Mouse (Mus musculus): ENCODE measurements around the gene Arhgef19. TPM values are rescaled to one million over a fixed set of nuclear protein-coding genes. Genes with fewer than 3 reads are reported as not detected.

The Arhgef19 gene
- not detected for polyA plus RNA-seq (2017; shearing (Covaris generic))

DNA sequence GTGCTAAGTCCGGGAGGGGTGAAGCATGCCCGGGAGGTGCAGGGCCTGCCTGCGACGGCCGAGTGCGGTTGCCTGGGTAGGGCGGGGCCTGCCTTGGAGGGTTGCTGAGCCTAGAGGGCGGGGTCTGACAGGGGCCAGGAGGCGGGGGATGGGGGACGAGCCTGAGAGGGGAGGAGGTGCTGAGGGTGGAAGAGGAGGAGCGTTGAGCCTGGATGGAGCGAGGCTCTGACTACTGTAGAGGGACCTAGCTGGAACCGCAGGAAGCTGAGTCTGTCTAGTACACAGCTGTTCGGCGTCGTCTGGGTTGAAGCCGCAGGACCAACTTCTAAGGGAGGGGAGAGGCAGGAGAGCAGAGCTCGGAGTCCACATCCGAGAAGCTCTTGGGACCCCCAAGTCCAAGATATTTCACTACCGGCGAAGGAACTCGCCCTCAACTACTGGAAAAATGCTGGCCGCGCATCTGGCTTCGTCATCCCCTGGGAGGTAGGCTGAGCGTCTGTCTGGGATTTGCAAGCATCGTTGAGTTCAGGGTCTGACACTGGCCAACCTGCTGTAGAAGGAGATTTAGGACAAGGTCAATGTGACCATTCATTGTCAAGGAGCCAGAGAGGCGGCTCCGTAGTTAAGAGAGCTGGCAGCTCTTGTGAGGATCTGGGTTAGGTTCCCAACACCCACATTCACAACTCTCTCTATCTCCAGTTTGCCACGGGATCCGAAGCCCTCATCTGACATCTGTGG, at the start of gene Arhgef19:
Gene Arhgef19, plus strand, starts transcription at position 112 of the 738 bp plus-strand sequence.

DNA sequence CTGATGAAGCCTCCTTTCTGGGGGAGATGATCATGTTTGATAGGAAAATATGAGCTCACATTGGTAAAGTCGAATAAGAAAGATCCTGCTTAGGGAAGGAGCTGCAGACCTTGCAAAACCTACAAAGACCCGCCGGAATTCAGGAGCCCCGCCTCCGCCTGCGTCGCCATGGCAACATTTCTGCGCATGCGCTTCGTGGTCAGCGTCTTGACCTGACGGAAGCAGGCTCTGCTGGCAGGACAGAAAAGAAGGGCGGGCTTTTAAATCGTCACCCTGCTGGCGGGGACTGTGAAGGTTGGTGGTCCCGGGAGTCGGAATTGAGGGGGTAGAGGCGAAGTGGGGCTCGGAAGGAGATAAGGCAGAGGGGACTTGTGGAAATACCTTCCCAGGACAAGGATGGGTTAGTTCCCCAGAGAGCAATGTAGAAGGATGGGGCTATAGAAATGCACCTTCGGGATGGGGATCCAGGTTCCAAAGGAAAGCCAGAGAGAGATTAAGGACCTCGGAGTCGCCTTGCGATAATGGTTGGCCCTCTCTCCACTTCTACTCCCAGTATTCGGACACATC, 25.4 kb upstream of the Arhgef19 start, which contains the start of gene Rsg1:
Gene Rsg1, plus strand, starts transcription at position 187 of the 567 bp plus-strand sequence.

DNA sequence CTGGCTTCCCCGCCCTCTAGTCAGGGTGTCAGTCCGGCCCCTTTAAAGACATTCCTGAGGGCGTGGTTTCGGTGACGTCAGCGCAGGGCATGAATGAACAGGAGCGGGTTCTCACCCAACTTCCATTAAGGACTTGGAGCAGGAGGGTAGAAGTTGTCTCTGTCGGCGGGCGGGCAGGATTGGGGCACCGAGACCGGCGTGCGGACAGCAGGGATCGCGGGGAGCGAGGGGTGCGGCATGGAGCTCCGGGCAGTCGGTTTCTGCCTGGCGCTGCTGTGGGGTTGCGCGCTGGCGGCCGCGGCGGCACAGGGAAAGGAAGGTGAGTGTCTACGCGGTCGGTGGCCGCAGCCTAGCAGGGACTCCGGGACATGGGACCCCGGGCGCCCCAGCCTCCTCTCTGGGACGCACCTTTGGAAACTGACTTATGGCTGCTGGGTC, 61.8 kb downstream of the Arhgef19 start, which contains the start of gene Epha2:
Gene Epha2, plus strand, starts transcription at position 125 of the 438 bp plus-strand sequence.

Other genes with a start within 250 kb of the Arhgef19 start
- not detected for gene Mfap2, start 229.1 kb upstream of the Arhgef19 start, polyA plus RNA-seq (2017; shearing (Covaris generic))
- gene Crocc, start 178.9 kb upstream of the Arhgef19 start, polyA plus RNA-seq (2017; shearing (Covaris generic)): 4.4 TPM
- 150 TPM for gene Necap2, start 161.1 kb upstream of the Arhgef19 start, polyA plus RNA-seq (2017; shearing (Covaris generic))
- gene Spata21, start 151.2 kb upstream of the Arhgef19 start, polyA plus RNA-seq (2017; shearing (Covaris generic)): 0.55 TPM
- gene Szrd1, start 99.7 kb upstream of the Arhgef19 start, polyA plus RNA-seq (2017; shearing (Covaris generic)): 69.7 TPM
- 31.4 TPM for gene Fbxo42, start 91.6 kb upstream of the Arhgef19 start, polyA plus RNA-seq (2017; shearing (Covaris generic))
- 4.6 TPM for gene Rsg1, start 25.5 kb upstream of the Arhgef19 start, polyA plus RNA-seq (2017; shearing (Covaris generic))
- not detected for gene Epha2, start 61.7 kb downstream of the Arhgef19 start, polyA plus RNA-seq (2017; shearing (Covaris generic))
- not detected for gene Fam131c, start 128.7 kb downstream of the Arhgef19 start, polyA plus RNA-seq (2017; shearing (Covaris generic))
- gene Clcnka, start 159.2 kb downstream of the Arhgef19 start, polyA plus RNA-seq (2017; shearing (Covaris generic)): not detected
- not detected for gene Clcnkb, start 176.5 kb downstream of the Arhgef19 start, polyA plus RNA-seq (2017; shearing (Covaris generic))
- not detected for gene Hspb7, start 181.3 kb downstream of the Arhgef19 start, polyA plus RNA-seq (2017; shearing (Covaris generic))
- gene Srarp, start 196.6 kb downstream of the Arhgef19 start, polyA plus RNA-seq (2017; shearing (Covaris generic)): not detected
- 47.7 TPM for gene Zbtb17, start 205.2 kb downstream of the Arhgef19 start, polyA plus RNA-seq (2017; shearing (Covaris generic))

Data from naive thymus-derived CD4-positive, alpha-beta T cell, adult 5 months (primary cell).